Mouse (Mus musculus): ENCODE results near the gene Slc16a5.

GRCm38 (mm10) chr11:115511121-115511520, 48.8 kb downstream of the Slc16a5 start:
- TF ChIP-seq FLI1 (IDR thresholded peaks at IDR 0.05; ENCODE audit: low read length) (no peak), GATA1 (IDR thresholded peaks at IDR 0.05; ENCODE audit: borderline replicate concordance, low read length) (no peak)
